10 mouse cellular contexts compared by ENCODE assay signal in genomic region chr2:156842711-156843110, GRCm38 (mm10). TPM values are rescaled to one million over a fixed set of nuclear protein-coding genes. Genes with fewer than 3 reads are reported as not detected.
DNase-seq lines count a peak whose midpoint lies in the region; ATAC-seq and TF ChIP-seq lines count a peak whose summit lies in the region.
"Had no signal": no experiment of that assay in that cellular context is flagged by ENCODE, and none has a peak within 500 bp of the region (broad histone marks: within the 10 kb centered on the region; RNA-seq: fewer than 3 reads in every experiment).

No protein-coding gene starts in this region.

- TF ChIP-seq EP300 in liver, embryonic 14.5 days (IDR thresholded peaks at IDR 0.05; ENCODE audit: low read depth), result no peak

- peaks cover 6 to 27% of the 10 kb centered on the region in 2 experiments; a peak in 3 of 4 replicates for H3K4me1 ChIP-seq in ES-E14 (ENCODE audit: control insufficient read depth in 2 of 2, insufficient read depth in 2 of 2, low read length in 2 of 2, poor library complexity in 1 of 2)
- H3K4me1 ChIP-seq in forebrain, embryonic 15.5 days, result peaks cover 63% of the 10 kb centered on the region
- H3K4me1 ChIP-seq in liver, embryonic 14.5 days (replicated peaks; ENCODE audit: control insufficient read depth in 2 of 2, insufficient read depth in 2 of 2, low read length in 1 of 2), result peaks cover 4 to 7% of the 10 kb centered on the region in 2 experiments; a peak in 3 of 4 replicates

- H3K79me3 ChIP-seq in C2C12 (ENCODE audit: low read depth), result peaks cover 15% of the 10 kb centered on the region

- DNase-seq in ES-E14 (ENCODE audit: low read depth, low spot score), result no peak
- DNase-seq in liver, embryonic 14.5 days (ENCODE audit: low read depth in 3 of 3, low spot score in 3 of 3), result no peak
- no peak for DNase-seq in retina, embryonic 14.5 days (ENCODE audit: low spot score)
- no peak for DNase-seq in thymus, postnatal 14 days
- DNase-seq in testis, postnatal 14 days (ENCODE audit: low spot score), result no peak
- no peak for DNase-seq in ovary, postnatal 14 days (ENCODE audit: low spot score)
- DNase-seq: gastrocnemius, postnatal 10 days; lung, postnatal 14 days had no signal

- peaks cover 40% of the 10 kb centered on the region for H3K79me2 ChIP-seq in C2C12 (ENCODE audit: control insufficient read depth, insufficient read depth)

- H3K27ac ChIP-seq in ES-E14 (ENCODE audit: insufficient read depth, low read depth, low read length, poor library complexity, severe bottlenecking), result peak overlapping the region; percentile 77; the same call in 1 of the 2 replicates
- H3K27ac ChIP-seq in forebrain, embryonic 15.5 days (replicated peaks), result peak overlapping the region; percentile 86
- H3K27ac ChIP-seq in liver, embryonic 14.5 days, result no peak overlapping the region

- H3K4me3 ChIP-seq in C2C12 (ENCODE audit: insufficient read depth, poor library complexity, severe bottlenecking), result no peak overlapping the region
- H3K4me3 ChIP-seq in ES-E14 (ENCODE audit: insufficient read depth in 1 of 2, low read depth in 1 of 2, low read length in 2 of 2, poor library complexity in 1 of 2, severe bottlenecking in 1 of 2), result peak overlapping the region; percentile 93 to 98
- peak overlapping the region; percentile 67 for H3K4me3 ChIP-seq in forebrain, embryonic 15.5 days
- peak overlapping the region in 1 of 2 experiments; percentile 69; a peak in 2 of 4 replicates for H3K4me3 ChIP-seq in liver, embryonic 14.5 days (ENCODE audit: insufficient read depth in 1 of 2, low read depth in 2 of 2, low read length in 2 of 2)

- TF ChIP-seq CTCF in C2C12 (IDR thresholded peaks at IDR 0.05; ENCODE audit: control insufficient read depth, insufficient read depth, insufficient read length), result no peak
- no peak for TF ChIP-seq CTCF in liver, embryonic 14.5 days (IDR thresholded peaks at IDR 0.05; ENCODE audit: low read depth)

- in situ Hi-C loops in ES-E14 (cut with MboI; ENCODE audit: low sequenced_read_pairs in 2 of 2, unreplicated experiment in 2 of 2), result no loop called here

- 11% methylated on average over 11 of the region's 11 CpGs for WGBS in forebrain, embryonic 15.5 days
- WGBS in liver, embryonic 14.5 days (ENCODE audit: insufficient replicate concordance), result 53% methylated on average over 11 of the region's 11 CpGs

- peak overlapping the region; percentile 69 for H3K9ac ChIP-seq in ES-E14 (ENCODE audit: insufficient read depth, low read depth, low read length, poor library complexity, severe bottlenecking)
- H3K9ac ChIP-seq in forebrain, embryonic 15.5 days (replicated peaks), result no peak overlapping the region; the same call in 1 of the 2 replicates
- H3K9ac ChIP-seq in liver, embryonic 14.5 days (replicated peaks), result no peak overlapping the region

- no peaks in the 10 kb centered on the region for H3K9me3 ChIP-seq in ES-E14 (ENCODE audit: control insufficient read depth, insufficient read depth, low read depth, low read length)
- H3K9me3 ChIP-seq in forebrain, embryonic 15.5 days, result no peaks in the 10 kb centered on the region
- no peaks in the 10 kb centered on the region for H3K9me3 ChIP-seq in liver, embryonic 14.5 days (ENCODE audit: control insufficient read depth, low read length)

- H3ac ChIP-seq in C2C12 (ENCODE audit: control insufficient read depth, insufficient read length, low read depth), result peak overlapping the region; percentile 38

- no peaks in the 10 kb centered on the region for H3K27me3 ChIP-seq in C2C12 (ENCODE audit: control insufficient read depth, insufficient read depth, insufficient read length)
- H3K27me3 ChIP-seq in forebrain, embryonic 15.5 days, result no peaks in the 10 kb centered on the region
- H3K27me3 ChIP-seq in liver, embryonic 14.5 days (ENCODE audit: control insufficient read depth, insufficient read depth, low read length), result no peaks in the 10 kb centered on the region

- ATAC-seq in forebrain, embryonic 15.5 days (replicated peaks), result no peak
- no peak for ATAC-seq in liver, embryonic 14.5 days (ENCODE audit: insufficient read depth)

- H3K36me3 ChIP-seq in C2C12 (ENCODE audit: control insufficient read depth, insufficient read depth) (peaks cover 11% of the 10 kb centered on the region), ES-E14 (ENCODE audit: control insufficient read depth, insufficient read depth, low read length, poor library complexity, severe bottlenecking) (peaks cover 30% of the 10 kb centered on the region)
- no peaks in the 10 kb centered on the region for H3K36me3 ChIP-seq in forebrain, embryonic 15.5 days
- no peaks in the 10 kb centered on the region; the same call in 1 of the 2 replicates for H3K36me3 ChIP-seq in liver, embryonic 14.5 days (replicated peaks; ENCODE audit: control insufficient read depth, insufficient read depth, low read depth)

- peak overlapping the region; percentile 90 for H3K4me2 ChIP-seq in forebrain, embryonic 15.5 days (replicated peaks)
- H3K4me2 ChIP-seq in liver, embryonic 14.5 days (ENCODE audit: low read depth), result peak overlapping the region; percentile 86

TF ChIP-seq in C2C12, 6 proteins besides CTCF, POLR2A, EP300 and RAD21:
- TF ChIP-seq CEBPB (IDR thresholded peaks at IDR 0.05; ENCODE audit: low read depth) (no peak), MAX (IDR thresholded peaks at IDR 0.05) (no peak), MYOD1 (IDR thresholded peaks at IDR 0.05; ENCODE audit: control insufficient read depth, insufficient read length, low read depth) (no peak), FOSL1 (IDR thresholded peaks at IDR 0.05; ENCODE audit: insufficient read depth, low read length, poor library complexity, severe bottlenecking) (no peak), MYOG (IDR thresholded peaks at IDR 0.05; ENCODE audit: control insufficient read depth, extremely low read depth, insufficient read length) (no peak), USF1 (IDR thresholded peaks at IDR 0.05; ENCODE audit: low read depth) (no peak)

TF ChIP-seq in ES-E14, 5 proteins besides CTCF, POLR2A, EP300 and RAD21:
- TF ChIP-seq MAFK (IDR thresholded peaks at IDR 0.05; ENCODE audit: insufficient read depth, low read depth, low read length) (no peak), ZNF384 (IDR thresholded peaks at IDR 0.05; ENCODE audit: low read depth, low read length) (no peak), CHD2 (IDR thresholded peaks at IDR 0.05; ENCODE audit: low read depth, low read length) (no peak), HCFC1 (IDR thresholded peaks at IDR 0.05; ENCODE audit: borderline replicate concordance, insufficient read depth, low read length) (no peak), ZC3H11A (IDR thresholded peaks at IDR 0.05; ENCODE audit: borderline replicate concordance, low read depth, low read length) (no peak)
TF ChIP-seq in ES-E14: peak in this region for 0.

RNA-seq across cellular contexts. Expression of gene Tgif2, which starts 2.9 kb away (rescaled TPM):
- 19.6 TPM for polyA plus RNA-seq in C2C12 (2012; fragmentation: generic; extraction: Trizol)
- total RNA-seq in ES-E14 (2012; rRNA removed), result 32.2 and 35.5 TPM in 2 replicates
- 42.4 and 45.2 TPM in 2 replicates for polyA plus RNA-seq in forebrain, embryonic 15.5 days (2015; fragmentation: Nextera tagmentation; extraction: Ambion mirVana)
- polyA plus RNA-seq in liver, embryonic 14.5 days (2012; rRNA removed), result 3.8 and 4.9 TPM in 2 replicates
- 4.9 and 5.1 TPM in 2 replicates for polyA plus RNA-seq in liver, embryonic 14.5 days (2014; fragmentation: Nextera tagmentation; extraction: Ambion mirVana)

RNA-seq across cellular contexts. Expression of gene 4930518I15Rik, which starts 15.0 kb away (rescaled TPM):
- 0.27 TPM for polyA plus RNA-seq in C2C12 (2012; fragmentation: generic; extraction: Trizol)
- total RNA-seq in ES-E14 (2012; rRNA removed), result 0.89 and 1.2 TPM in 2 replicates
- 11.2 and 12.1 TPM in 2 replicates for polyA plus RNA-seq in forebrain, embryonic 15.5 days (2015; fragmentation: Nextera tagmentation; extraction: Ambion mirVana)
- polyA plus RNA-seq in liver, embryonic 14.5 days (2012; rRNA removed), result 0.51 and 0.71 TPM in 2 replicates
- polyA plus RNA-seq in liver, embryonic 14.5 days (2014; fragmentation: Nextera tagmentation; extraction: Ambion mirVana), result 0.71 and 0.78 TPM in 2 replicates

RNA-seq across cellular contexts. Expression of gene Rab5if, which starts 20.2 kb away (rescaled TPM):
- 228 TPM for polyA plus RNA-seq in C2C12 (2012; fragmentation: generic; extraction: Trizol)
- total RNA-seq in ES-E14 (2012; rRNA removed), result 216 and 219 TPM in 2 replicates
- 144 and 145 TPM in 2 replicates for polyA plus RNA-seq in forebrain, embryonic 15.5 days (2015; fragmentation: Nextera tagmentation; extraction: Ambion mirVana)
- polyA plus RNA-seq in liver, embryonic 14.5 days (2012; rRNA removed), result 74.3 and 80.3 TPM in 2 replicates
- 164 and 171 TPM in 2 replicates for polyA plus RNA-seq in liver, embryonic 14.5 days (2014; fragmentation: Nextera tagmentation; extraction: Ambion mirVana)

RNA-seq across cellular contexts. Expression of gene Sla2, which starts 44.3 kb away (rescaled TPM):
- polyA plus RNA-seq in C2C12 (2012; fragmentation: generic; extraction: Trizol), result 0.13 TPM
- 5.2 and 5.3 TPM in 2 replicates for total RNA-seq in ES-E14 (2012; rRNA removed)
- polyA plus RNA-seq in forebrain, embryonic 15.5 days (2015; fragmentation: Nextera tagmentation; extraction: Ambion mirVana), result 0.09 and 0.18 TPM in 2 replicates
- 0.89 and 0.90 TPM in 2 replicates for polyA plus RNA-seq in liver, embryonic 14.5 days (2012; rRNA removed)
- 1.4 and 2.2 TPM in 2 replicates for polyA plus RNA-seq in liver, embryonic 14.5 days (2014; fragmentation: Nextera tagmentation; extraction: Ambion mirVana)
- total RNA-seq: gastrocnemius, postnatal 10 days had no signal
